Mouse (Mus musculus): ENCODE measurements around the gene Ass1. TPM values are rescaled to one million over a fixed set of nuclear protein-coding genes. Genes with fewer than 3 reads are reported as not detected.

The Ass1 gene
- polyA plus RNA-seq, 1 experiment = 39.2 TPM

GRCm38 (mm10) chr2:31464529-31464910 lies 5.5 kb upstream of the Ass1 start:
- Histone ChIP-seq H3K4me1 (ENCODE audit: control insufficient read depth, insufficient read depth, low read length) (no peaks in the 10 kb centered on the region), H3K27ac (ENCODE audit: insufficient read depth, low read length) (no peak overlapping the region), H3K4me3 (ENCODE audit: insufficient read depth, low read length) (no peak overlapping the region)
- no peak for TF ChIP-seq CTCF (IDR thresholded peaks at IDR 0.05; ENCODE audit: extremely low read depth, insufficient read depth, low read length)
- TF ChIP-seq POLR2A (IDR thresholded peaks at IDR 0.05; ENCODE audit: extremely low read depth, insufficient read depth, low read length) = no peak

GRCm38 (mm10) chr2:31467457-31467856 lies 2.5 kb upstream of the Ass1 start:
- Histone ChIP-seq H3K4me3 (ENCODE audit: insufficient read depth, low read length) (no peak overlapping the region), H3K4me1 (ENCODE audit: control insufficient read depth, insufficient read depth, low read length) (no peaks in the 10 kb centered on the region), H3K27ac (ENCODE audit: insufficient read depth, low read length) (no peak overlapping the region)
- TF ChIP-seq POLR2A (IDR thresholded peaks at IDR 0.05; ENCODE audit: extremely low read depth, insufficient read depth, low read length) = no peak
- no peak for TF ChIP-seq CTCF (IDR thresholded peaks at IDR 0.05; ENCODE audit: extremely low read depth, insufficient read depth, low read length)

GRCm38 (mm10) chr2:31468857-31469256 lies 1.1 kb upstream of the Ass1 start:
- Histone ChIP-seq H3K27ac (ENCODE audit: insufficient read depth, low read length) (no peak overlapping the region), H3K4me1 (ENCODE audit: control insufficient read depth, insufficient read depth, low read length) (no peaks in the 10 kb centered on the region), H3K4me3 (ENCODE audit: insufficient read depth, low read length) (no peak overlapping the region)
- TF ChIP-seq POLR2A (IDR thresholded peaks at IDR 0.05; ENCODE audit: extremely low read depth, insufficient read depth, low read length) (no peak), CTCF (IDR thresholded peaks at IDR 0.05; ENCODE audit: extremely low read depth, insufficient read depth, low read length) (no peak)

GRCm38 (mm10) chr2:31469480-31469879 lies 527 bp upstream of the Ass1 start:
- TF ChIP-seq CTCF (IDR thresholded peaks at IDR 0.05; ENCODE audit: extremely low read depth, insufficient read depth, low read length) (no peak), POLR2A (IDR thresholded peaks at IDR 0.05; ENCODE audit: extremely low read depth, insufficient read depth, low read length) (no peak)

GRCm38 (mm10) chr2:31470683-31471385 lies 827 bp downstream of the Ass1 start:
- no peak overlapping the region for H3K27ac ChIP-seq (ENCODE audit: insufficient read depth, low read length)

More at GRCm38 (mm10) chr2:31469480-31469879, 527 bp upstream of the Ass1 start:
- Histone ChIP-seq H3K4me3 (ENCODE audit: insufficient read depth, low read length) (peak overlapping the region; percentile 50), H3K4me1 (ENCODE audit: control insufficient read depth, insufficient read depth, low read length) (no peaks in the 10 kb centered on the region), H3K27ac (ENCODE audit: insufficient read depth, low read length) (no peak overlapping the region)

GRCm38 (mm10) chr2:31471611-31472010 lies 1.6 kb downstream of the Ass1 start:
- no peak overlapping the region for H3K27ac ChIP-seq (ENCODE audit: insufficient read depth, low read length)
- no peak for TF ChIP-seq POLR2A (IDR thresholded peaks at IDR 0.05; ENCODE audit: extremely low read depth, insufficient read depth, low read length)
- no peak for TF ChIP-seq CTCF (IDR thresholded peaks at IDR 0.05; ENCODE audit: extremely low read depth, insufficient read depth, low read length)
- no peaks in the 10 kb centered on the region for H3K4me1 ChIP-seq (ENCODE audit: control insufficient read depth, insufficient read depth, low read length)
- H3K4me3 ChIP-seq (ENCODE audit: insufficient read depth, low read length) = no peak overlapping the region

More at GRCm38 (mm10) chr2:31470683-31471385, 827 bp downstream of the Ass1 start:
- Histone ChIP-seq H3K4me3 (ENCODE audit: insufficient read depth, low read length) (peak overlapping the region; percentile 50), H3K4me1 (ENCODE audit: control insufficient read depth, insufficient read depth, low read length) (no peaks in the 10 kb centered on the region)
- TF ChIP-seq CTCF (IDR thresholded peaks at IDR 0.05; ENCODE audit: extremely low read depth, insufficient read depth, low read length) = no peak
- no peak for TF ChIP-seq POLR2A (IDR thresholded peaks at IDR 0.05; ENCODE audit: extremely low read depth, insufficient read depth, low read length)

- no peak overlapping the region for H3K4me3 ChIP-seq (ENCODE audit: insufficient read depth, low read length)
- no peak overlapping the region for H3K27ac ChIP-seq (ENCODE audit: insufficient read depth, low read length)
- TF ChIP-seq POLR2A (IDR thresholded peaks at IDR 0.05; ENCODE audit: extremely low read depth, insufficient read depth, low read length) (no peak), CTCF (IDR thresholded peaks at IDR 0.05; ENCODE audit: extremely low read depth, insufficient read depth, low read length) (peak; percentile 45; the same call in 1 of the 2 replicates)
- no peaks in the 10 kb centered on the region for H3K4me1 ChIP-seq (ENCODE audit: control insufficient read depth, insufficient read depth, low read length)
Measured at GRCm38 (mm10) chr2:31472406-31473065, 2.5 kb downstream of the Ass1 start.

- TF ChIP-seq POLR2A (IDR thresholded peaks at IDR 0.05; ENCODE audit: extremely low read depth, insufficient read depth, low read length) (no peak), CTCF (IDR thresholded peaks at IDR 0.05; ENCODE audit: extremely low read depth, insufficient read depth, low read length) (peak; percentile 10; the same call in 1 of the 2 replicates)
- no peak overlapping the region for H3K27ac ChIP-seq (ENCODE audit: insufficient read depth, low read length)
- H3K4me1 ChIP-seq (ENCODE audit: control insufficient read depth, insufficient read depth, low read length) = no peaks in the 10 kb centered on the region
- H3K4me3 ChIP-seq (ENCODE audit: insufficient read depth, low read length) = no peak overlapping the region
Measured at GRCm38 (mm10) chr2:31473941-31474340, 3.9 kb downstream of the Ass1 start.

GRCm38 (mm10) chr2:31474686-31475085 lies 4.7 kb downstream of the Ass1 start:
- H3K27ac ChIP-seq (ENCODE audit: insufficient read depth, low read length) = no peak overlapping the region
- H3K4me3 ChIP-seq (ENCODE audit: insufficient read depth, low read length) = no peak overlapping the region
- TF ChIP-seq POLR2A (IDR thresholded peaks at IDR 0.05; ENCODE audit: extremely low read depth, insufficient read depth, low read length) (no peak), CTCF (IDR thresholded peaks at IDR 0.05; ENCODE audit: extremely low read depth, insufficient read depth, low read length) (no peak)
- no peaks in the 10 kb centered on the region for H3K4me1 ChIP-seq (ENCODE audit: control insufficient read depth, insufficient read depth, low read length)

Measured in cortical plate, adult 2 months (tissue).